Mouse (Mus musculus): Measurements from ENCODE around the gene Dapk1.

DNA sequence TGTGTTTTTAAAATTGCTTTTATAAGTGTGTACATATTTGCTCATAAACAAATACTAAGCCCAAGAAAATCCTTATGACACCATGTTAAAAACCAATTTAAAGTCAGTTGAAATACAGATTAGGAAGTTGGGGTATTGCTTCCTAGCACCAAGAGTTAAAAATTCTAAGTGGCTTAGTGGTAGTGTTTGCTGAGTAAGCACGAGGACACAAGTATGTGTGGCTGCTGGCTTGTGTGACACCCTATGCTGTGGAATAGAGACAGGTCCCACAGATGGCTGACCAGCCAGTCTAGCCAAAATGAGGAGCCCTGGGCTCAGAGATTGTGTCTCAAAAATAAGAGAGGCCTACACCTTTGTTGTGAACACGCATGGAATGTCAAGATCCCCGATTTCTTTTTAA lies 114.4 kb downstream of the Dapk1 start:
- TF ChIP-seq POLR2A (IDR thresholded peaks at IDR 0.05; ENCODE audit: borderline replicate concordance, low read depth, low read length): no peak
- no peak for TF ChIP-seq CTCF (IDR thresholded peaks at IDR 0.05; ENCODE audit: low read depth, low read length)
